Mouse (Mus musculus) liver, embryonic 12.5 days (tissue): ENCODE data around the gene Eid3. TPM values are rescaled to one million over a fixed set of nuclear protein-coding genes. Genes with fewer than 3 reads are reported as not detected.

ENCODE experiments used
- polyA plus RNA-seq: library from polyadenylated mRNA; unstranded; fragments of >200 nt; fragmentation: Nextera tagmentation; extraction: Ambion mirVana; gene quantifications from 2 replicates; pipeline ENCODE4 v1.2.1, GENCODE M21; 2016

The Eid3 gene
- polyA plus RNA-seq, 1 experiment from 2014 or later = 0.39 TPM

Other genes starting within 250 kb of the Eid3 start
- gene 1190007I07Rik, start 243.4 kb upstream of the Eid3 start, polyA plus RNA-seq = 55.1 and 58.8 TPM in 2 replicates
- 74.1 and 79.9 TPM in 2 replicates for gene Tdg, start 236.8 kb upstream of the Eid3 start, polyA plus RNA-seq
- gene Glt8d2, start 176.0 kb upstream of the Eid3 start, polyA plus RNA-seq = 0.44 and 0.74 TPM in 2 replicates
- 18.1 and 20.2 TPM in 2 replicates for gene Hcfc2, start 170.5 kb upstream of the Eid3 start, polyA plus RNA-seq
- gene Nfyb, start 102.5 kb upstream of the Eid3 start, polyA plus RNA-seq = 39.4 and 40.4 TPM in 2 replicates
- gene Txnrd1, start 32.7 kb upstream of the Eid3 start, polyA plus RNA-seq = 106 and 108 TPM in 2 replicates
- 1.9 TPM in 2 replicates for gene Chst11, start 118.9 kb downstream of the Eid3 start, polyA plus RNA-seq